Mouse (Mus musculus) inflammation-experienced regulatory T-cells, adult 6 months (primary cell): ENCODE data around the gene Gm39115. TPM values are rescaled to one million over a fixed set of nuclear protein-coding genes. Genes with fewer than 3 reads are reported as not detected.

Experiments
- ATAC-seq: one replicate; pipeline ENCODE4 v1.8.0; 2017
- polyA plus RNA-seq, 3 experiments: library from polyadenylated mRNA; unstranded; fragments of 100-300 nt; shearing (Covaris generic); gene quantifications; one replicate each; pipeline ENCODE4 v1.2.1; 2017

Gene Gm39115
- polyA plus RNA-seq, 3 experiments from 2014 or later = not detected

GRCm38 (mm10) chr7:142095183-142095931, 40.5 kb downstream of the Gm39115 start, which contains the start of gene Dusp8:
Gene Dusp8, minus strand, starts transcription at chr7:142095843.
- peak; percentile 92 for ATAC-seq

- ATAC-seq = peak; percentile 18
Measured at GRCm38 (mm10) chr7:142094301-142095143, 41.3 kb downstream of the Gm39115 start.

- no peak for ATAC-seq
Measured at GRCm38 (mm10) chr7:142093696-142094240, 42.1 kb downstream of the Gm39115 start.

- ATAC-seq = no peak
Measured at GRCm38 (mm10) chr7:142092991-142093390, 42.8 kb downstream of the Gm39115 start.

GRCm38 (mm10) chr7:142091848-142092247, 44.0 kb downstream of the Gm39115 start:
- no peak for ATAC-seq

GRCm38 (mm10) chr7:142089648-142090447, 46.0 kb downstream of the Gm39115 start:
- ATAC-seq = no peak

GRCm38 (mm10) chr7:142088886-142089285, 46.9 kb downstream of the Gm39115 start:
- no peak for ATAC-seq

GRCm38 (mm10) chr7:142087069-142087652, 48.7 kb downstream of the Gm39115 start:
- no peak for ATAC-seq

GRCm38 (mm10) chr7:142086159-142086905, 49.5 kb downstream of the Gm39115 start:
- no peak for ATAC-seq

Other genes starting within 250 kb of the Gm39115 start
- gene Tollip, start 217.5 kb downstream of the Gm39115 start, polyA plus RNA-seq = 10 to 100 TPM; 22.0 to 25.8 (median 24.5) TPM
- under 1 TPM; 0.34 to 0.75 (median 0.39) TPM for gene Brsk2, start 186.3 kb downstream of the Gm39115 start, polyA plus RNA-seq
- 10 to 100 TPM; 61.4 to 67.5 (median 65.3) TPM for gene Mob2, start 75.0 kb downstream of the Gm39115 start, polyA plus RNA-seq
- not detected for gene Dusp8, start 40.2 kb downstream of the Gm39115 start, polyA plus RNA-seq
- not detected for gene Gm45618, start 15.3 kb downstream of the Gm39115 start, polyA plus RNA-seq
- gene Gm45337, start 8.6 kb upstream of the Gm39115 start, polyA plus RNA-seq = not detected
- not detected for gene Gm29735, start 21.1 kb upstream of the Gm39115 start, polyA plus RNA-seq
- not detected for gene Gm4553, start 29.7 kb upstream of the Gm39115 start, polyA plus RNA-seq
- not detected for gene Krtap5-2, start 40.0 kb upstream of the Gm39115 start, polyA plus RNA-seq
- gene Gm10153, start 54.4 kb upstream of the Gm39115 start, polyA plus RNA-seq = not detected
- not detected for gene Krtap5-3, start 65.3 kb upstream of the Gm39115 start, polyA plus RNA-seq
- gene Gm7579, start 75.8 kb upstream of the Gm39115 start, polyA plus RNA-seq = not detected
- not detected for gene Krtap5-5, start 93.9 kb upstream of the Gm39115 start, polyA plus RNA-seq
- not detected for gene Gm40460, start 105.0 kb upstream of the Gm39115 start, polyA plus RNA-seq
- not detected for gene Gm2431, start 122.3 kb upstream of the Gm39115 start, polyA plus RNA-seq
- not detected for gene Gm4559, start 138.3 kb upstream of the Gm39115 start, polyA plus RNA-seq
- not detected for gene Krtap5-1, start 161.1 kb upstream of the Gm39115 start, polyA plus RNA-seq
- not detected for gene Krtap5-4, start 167.5 kb upstream of the Gm39115 start, polyA plus RNA-seq
- 1 to 10 TPM; 1.6 to 4.5 (median 1.9) TPM for gene Ifitm10, start 237.7 kb upstream of the Gm39115 start, polyA plus RNA-seq
- gene Gm49369, start 246.6 kb upstream of the Gm39115 start, polyA plus RNA-seq = 1 to 10 TPM in 1 of 3 experiments, under 1 TPM in 1, not detected in 1; 0.63 to 1.9 TPM